Mouse (Mus musculus) heart, embryonic 13.5 days (tissue): ENCODE measurements around the gene Crim1. TPM values are rescaled to one million over a fixed set of nuclear protein-coding genes. Genes with fewer than 3 reads are reported as not detected.

Experiments
- ATAC-seq: fragments of 200-750 bp; cut with Nextera tagmentation; 2 replicates; pipeline ENCODE4 v1.8.0; 2017; ENCODE audit warnings: moderate TSS enrichment; ENCODE audit not compliant: insufficient number of reproducible peaks, low FRiP score, low TSS enrichment; ENCODE audit errors: extremely low read depth
- H3K27ac ChIP-seq: fragments of 300-500 bp; sonication (generic); replicated peaks from 2 replicates; pipeline ENCODE4 v1.5.1; 2015; ENCODE audit warnings: moderate library complexity, mild to moderate bottlenecking, inconsistent platforms
- H3K27me3 ChIP-seq: fragments of 300-500 bp; sonication (generic); replicated peaks from 2 replicates; pipeline ENCODE4 v1.6.1; 2015; ENCODE audit warnings: mild to moderate bottlenecking, inconsistent platforms
- H3K36me3 ChIP-seq: fragments of 300-500 bp; sonication (generic); 2 replicates; pipeline ENCODE4 v1.6.1; 2015; ENCODE audit warnings: mild to moderate bottlenecking, inconsistent platforms
- H3K4me1 ChIP-seq: fragments of 300-500 bp; sonication (generic); 2 replicates; pipeline ENCODE4 v1.6.1; 2015; ENCODE audit warnings: inconsistent platforms
- H3K4me2 ChIP-seq: fragments of 300-500 bp; sonication (generic); 2 replicates; pipeline ENCODE4 v1.6.1; 2015; ENCODE audit warnings: inconsistent platforms, mild to moderate bottlenecking, moderate library complexity
- H3K4me3 ChIP-seq: fragments of 300-500 bp; sonication (generic); 2 replicates; pipeline ENCODE4 v1.5.1; 2015; ENCODE audit warnings: moderate library complexity, mild to moderate bottlenecking, inconsistent platforms
- H3K9ac ChIP-seq: fragments of 300-500 bp; sonication (generic); 2 replicates; pipeline ENCODE4 v1.6.1; 2015; ENCODE audit warnings: inconsistent platforms, mild to moderate bottlenecking, moderate library complexity
- H3K9me3 ChIP-seq: fragments of 300-500 bp; sonication (generic); 2 replicates; pipeline ENCODE4 v1.6.1; 2016; ENCODE audit warnings: inconsistent platforms
- WGBS: fragments of 180-500 bp; shearing (Covaris S2); methylation state at CpG from one replicate; pipeline ENCODE4 v1.1.7; 2015; ENCODE audit warnings: mixed read lengths; 5-methylcytosine and 5-hydroxymethylcytosine counted together
- polyA plus RNA-seq: library from polyadenylated mRNA; unstranded; fragments of >200 nt; fragmentation: Nextera tagmentation; extraction: Ambion mirVana; gene quantifications from 2 replicates; pipeline ENCODE4 v1.2.1, GENCODE M21; 2015

Gene Crim1
- polyA plus RNA-seq, 1 experiment from 2014 or later = 2.1 TPM

DNA sequence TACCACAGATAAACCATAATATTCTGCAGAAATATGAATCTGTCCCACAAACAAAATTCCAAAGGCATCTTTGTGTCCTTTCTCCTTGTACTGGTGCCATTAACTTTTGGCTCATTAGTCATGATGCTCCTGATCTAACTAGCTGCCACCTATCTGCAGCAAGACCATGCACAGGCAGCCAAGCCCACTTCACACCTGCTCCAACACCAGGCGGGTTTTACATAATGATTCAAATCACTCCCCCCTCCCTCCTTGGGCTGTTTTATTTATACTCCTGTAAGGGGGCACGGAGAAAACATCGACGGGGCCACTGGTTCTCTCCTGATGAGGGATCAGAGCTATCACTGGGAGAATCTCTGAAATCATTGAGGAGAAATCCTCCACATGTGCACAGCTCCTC, 1.2 kb upstream of the Crim1 start:
- Histone ChIP-seq H3K27ac (no peak overlapping the region), H3K9ac (no peak overlapping the region), H3K4me2 (peak overlapping the region; percentile 97), H3K4me3 (peak overlapping the region; percentile 85), H3K27me3 (peaks cover 38% of the 10 kb centered on the region), H3K9me3 (no peaks in the 10 kb centered on the region), H3K36me3 (no peaks in the 10 kb centered on the region), H3K4me1 (peaks cover 37% of the 10 kb centered on the region)
- ATAC-seq = no peak
- 9% methylated on average over 4 of the region's 4 CpGs for WGBS

DNA sequence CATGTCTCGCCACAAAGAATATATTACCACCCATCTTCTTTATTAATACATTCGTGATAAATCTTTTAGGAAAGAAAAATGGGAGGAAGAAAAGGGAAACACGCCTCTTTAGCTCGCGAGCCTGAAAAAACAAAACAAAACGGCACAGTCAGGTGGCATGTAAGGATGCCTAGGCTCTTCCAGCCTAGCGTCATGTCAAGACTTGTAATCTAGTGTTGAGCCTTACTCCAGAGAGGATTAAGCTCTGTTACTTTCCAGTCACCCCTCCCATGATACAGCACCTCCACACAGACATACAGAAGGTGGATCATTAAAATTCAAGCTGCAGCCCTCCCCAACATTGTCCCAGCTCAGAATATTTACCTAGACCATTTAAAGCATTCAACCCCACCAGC, 820 bp upstream of the Crim1 start:
- peaks cover 38% of the 10 kb centered on the region for H3K27me3 ChIP-seq
- no peaks in the 10 kb centered on the region for H3K36me3 ChIP-seq
- H3K4me1 ChIP-seq = peaks cover 37% of the 10 kb centered on the region
- no peaks in the 10 kb centered on the region for H3K9me3 ChIP-seq
- H3K9ac ChIP-seq = peak overlapping the region; percentile 89
- ATAC-seq = no peak
- WGBS = 5% methylated on average over 7 of the region's 7 CpGs
- peak overlapping the region; percentile 85 for H3K4me3 ChIP-seq
- H3K27ac ChIP-seq = peak overlapping the region; percentile 78
- H3K4me2 ChIP-seq = peak overlapping the region; percentile 97

DNA sequence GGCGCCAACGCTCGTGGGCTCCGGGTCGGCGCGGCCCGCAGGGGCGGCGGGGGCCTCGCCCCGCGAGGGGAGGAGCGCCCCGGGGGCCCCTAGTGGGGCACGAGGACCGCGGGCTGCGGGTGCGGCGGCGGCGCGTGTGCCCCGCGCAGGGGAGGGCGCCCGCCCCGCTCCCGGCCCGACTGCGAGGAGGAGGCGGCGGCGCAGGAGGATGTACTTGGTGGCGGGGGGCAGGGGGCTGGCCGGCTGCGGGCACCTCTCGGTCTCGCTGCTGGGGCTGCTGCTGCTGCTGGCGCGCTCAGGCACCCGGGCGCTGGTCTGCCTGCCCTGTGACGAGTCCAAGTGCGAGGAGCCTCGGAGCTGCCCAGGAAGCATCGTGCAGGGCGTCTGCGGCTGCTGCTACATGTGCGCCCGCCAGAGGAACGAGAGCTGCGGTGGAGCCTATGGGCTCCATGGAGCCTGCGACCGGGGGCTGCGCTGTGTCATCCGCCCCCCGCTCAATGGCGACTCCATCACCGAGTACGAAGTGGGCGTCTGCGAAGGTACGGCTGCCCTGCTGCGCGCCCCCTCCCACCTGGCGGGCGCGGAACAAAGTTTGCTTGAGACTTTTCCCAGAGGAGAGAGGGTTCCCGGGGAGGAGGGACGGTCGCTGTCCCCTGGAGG, 643 bp downstream of the Crim1 start:
- peaks cover 37% of the 10 kb centered on the region for H3K4me1 ChIP-seq
- peak overlapping the region; percentile 97 for H3K4me2 ChIP-seq
- H3K36me3 ChIP-seq = no peaks in the 10 kb centered on the region
- peak; percentile 40 for ATAC-seq
- H3K9ac ChIP-seq = peak overlapping the region; percentile 90
- H3K27me3 ChIP-seq = peaks cover 33% of the 10 kb centered on the region
- H3K4me3 ChIP-seq = peak overlapping the region; percentile 85
- no peaks in the 10 kb centered on the region for H3K9me3 ChIP-seq
- WGBS = 1% methylated on average over 49 of the region's 73 CpGs
- H3K27ac ChIP-seq = peak overlapping the region; percentile 88

DNA sequence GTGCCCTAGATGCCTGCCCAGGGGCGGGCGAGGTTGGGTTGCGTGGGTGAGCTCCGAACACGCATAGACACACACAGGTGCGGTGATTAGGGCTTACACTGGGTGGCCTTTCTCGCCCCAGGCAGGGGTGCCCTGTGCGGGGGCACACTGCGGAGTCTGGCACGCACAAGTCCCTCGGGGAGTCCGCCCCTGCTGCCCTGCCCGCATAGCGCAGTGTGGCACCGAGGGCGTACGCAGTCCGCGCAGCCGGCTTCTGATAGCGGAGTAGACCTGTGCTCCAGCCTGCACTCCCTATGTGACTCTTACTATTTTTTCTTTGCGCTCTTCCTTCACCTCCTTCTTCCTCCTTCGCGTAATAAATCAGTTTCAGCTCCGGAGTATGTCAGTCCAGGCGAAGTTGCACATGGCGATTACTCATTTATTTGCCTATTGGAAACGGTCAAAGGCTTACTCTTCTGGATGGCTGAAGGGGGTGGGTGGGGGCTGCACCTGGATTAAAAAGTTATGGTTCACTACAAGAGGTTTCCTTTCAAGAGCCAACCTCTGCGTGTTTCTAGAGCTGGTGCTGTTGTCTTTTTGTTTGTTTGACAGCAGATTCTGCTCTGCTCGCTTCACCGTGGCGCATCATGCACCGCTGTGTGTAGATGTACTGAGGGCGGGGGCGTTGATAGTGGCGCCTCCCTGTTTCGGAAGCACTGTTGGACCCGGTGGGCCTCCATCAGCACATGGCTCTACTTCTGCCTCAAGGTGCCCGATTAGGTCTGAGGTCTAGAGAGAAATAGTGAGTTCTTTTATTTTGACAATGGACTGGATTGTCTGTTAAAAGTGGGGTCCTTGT, 1.4 kb downstream of the Crim1 start:
- peaks cover 28% of the 10 kb centered on the region for H3K27me3 ChIP-seq
- no peak for ATAC-seq
- 2% methylated on average over 39 of the region's 39 CpGs for WGBS
- H3K27ac ChIP-seq = no peak overlapping the region
- peak overlapping the region; percentile 85 for H3K4me3 ChIP-seq
- H3K9ac ChIP-seq = peak overlapping the region; percentile 90
- no peaks in the 10 kb centered on the region for H3K36me3 ChIP-seq
- H3K4me2 ChIP-seq = peak overlapping the region; percentile 97
- H3K9me3 ChIP-seq = no peaks in the 10 kb centered on the region
- peaks cover 42% of the 10 kb centered on the region for H3K4me1 ChIP-seq

DNA sequence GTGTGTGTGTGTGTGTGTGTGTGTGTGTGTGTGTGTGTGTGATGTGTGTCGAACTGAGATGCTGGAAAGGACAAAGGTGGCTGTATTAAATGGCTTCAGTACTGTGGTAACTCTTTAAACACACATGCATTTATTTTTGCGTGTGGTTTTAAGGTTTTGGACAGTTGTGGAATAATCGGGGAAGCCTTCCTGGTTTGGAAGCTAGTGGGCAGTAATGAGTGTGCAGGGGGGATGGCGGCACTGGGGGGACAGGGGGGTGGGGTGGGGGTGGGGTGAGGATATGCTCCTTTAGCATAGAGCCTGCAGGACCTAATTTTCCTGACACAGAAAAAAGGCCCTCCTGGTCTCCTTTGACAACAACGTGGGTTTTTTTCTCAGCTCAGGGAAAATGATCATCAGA, 2.2 kb downstream of the Crim1 start:
- H3K36me3 ChIP-seq = no peaks in the 10 kb centered on the region
- peak overlapping the region; percentile 85 for H3K4me3 ChIP-seq
- no peak for ATAC-seq
- H3K4me1 ChIP-seq = peaks cover 50% of the 10 kb centered on the region
- peak overlapping the region; percentile 97 for H3K4me2 ChIP-seq
- 13% methylated on average over 5 of the region's 5 CpGs for WGBS
- H3K27ac ChIP-seq = no peak overlapping the region
- peaks cover 28% of the 10 kb centered on the region for H3K27me3 ChIP-seq
- no peaks in the 10 kb centered on the region for H3K9me3 ChIP-seq
- peak overlapping the region; percentile 90 for H3K9ac ChIP-seq

DNA sequence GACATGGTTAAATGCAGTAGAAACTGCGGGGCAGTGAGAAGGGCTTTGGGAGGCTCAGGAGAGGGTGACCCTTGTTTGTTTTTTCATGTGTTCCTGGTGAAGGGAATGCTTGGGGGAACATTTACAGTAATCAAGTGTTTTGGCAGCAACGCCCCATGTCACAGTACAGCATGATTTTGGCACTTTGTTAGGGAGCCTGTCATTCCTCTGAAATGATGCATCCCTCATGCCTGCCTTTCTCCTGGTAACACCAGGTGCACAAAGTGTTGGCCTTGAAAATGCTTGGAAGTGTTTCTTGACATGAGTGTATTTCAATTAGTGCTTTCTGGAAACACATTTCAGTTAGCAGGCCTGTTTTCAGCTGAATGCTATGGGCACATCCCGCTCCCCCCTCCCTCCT, 2.7 kb downstream of the Crim1 start:
- peaks cover 55% of the 10 kb centered on the region for H3K4me1 ChIP-seq

DNA sequence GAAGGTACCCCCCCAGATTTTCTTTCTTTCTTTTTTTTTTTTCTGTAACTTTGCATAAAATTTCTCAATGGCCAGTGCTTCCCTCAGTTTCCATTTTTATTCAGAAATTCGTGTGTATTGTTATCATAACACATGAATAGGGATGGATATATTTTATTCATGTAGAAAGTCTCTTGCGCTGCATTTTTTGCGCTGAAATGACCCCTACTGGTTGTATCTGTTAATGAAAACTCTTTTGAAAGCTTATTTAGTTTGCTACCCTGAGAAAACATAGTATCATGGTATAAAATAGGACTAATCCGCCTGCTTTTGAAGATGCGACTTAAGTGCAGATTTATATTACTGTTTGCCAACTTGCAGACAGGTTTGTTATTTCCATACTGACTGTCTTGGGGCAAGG, 3.4 kb downstream of the Crim1 start:
- no peak overlapping the region for H3K9ac ChIP-seq
- H3K4me3 ChIP-seq = peak overlapping the region; percentile 85; the same call in 1 of the 2 replicates
- peaks cover 51% of the 10 kb centered on the region for H3K4me1 ChIP-seq
- no peaks in the 10 kb centered on the region for H3K36me3 ChIP-seq
- ATAC-seq = no peak
- 60% methylated on average over 5 of the region's 5 CpGs for WGBS
- H3K27me3 ChIP-seq = peaks cover 17% of the 10 kb centered on the region
- H3K9me3 ChIP-seq = no peaks in the 10 kb centered on the region
- no peak overlapping the region for H3K27ac ChIP-seq
- H3K4me2 ChIP-seq = 0 out of 2 replicates have a peak overlapping the region, but pooled peaks have one; percentile 97

More for the DNA sequence above, 2.7 kb downstream of the Crim1 start:
- Histone ChIP-seq H3K27me3 (peaks cover 23% of the 10 kb centered on the region), H3K4me3 (peak overlapping the region; percentile 85), H3K9me3 (no peaks in the 10 kb centered on the region), H3K27ac (no peak overlapping the region), H3K9ac (0 out of 2 replicates have a peak overlapping the region, but pooled peaks have one; percentile 14), H3K4me2 (peak overlapping the region; percentile 97), H3K36me3 (no peaks in the 10 kb centered on the region)
- no peak for ATAC-seq
- 50% methylated on average over 3 of the region's 3 CpGs for WGBS

DNA sequence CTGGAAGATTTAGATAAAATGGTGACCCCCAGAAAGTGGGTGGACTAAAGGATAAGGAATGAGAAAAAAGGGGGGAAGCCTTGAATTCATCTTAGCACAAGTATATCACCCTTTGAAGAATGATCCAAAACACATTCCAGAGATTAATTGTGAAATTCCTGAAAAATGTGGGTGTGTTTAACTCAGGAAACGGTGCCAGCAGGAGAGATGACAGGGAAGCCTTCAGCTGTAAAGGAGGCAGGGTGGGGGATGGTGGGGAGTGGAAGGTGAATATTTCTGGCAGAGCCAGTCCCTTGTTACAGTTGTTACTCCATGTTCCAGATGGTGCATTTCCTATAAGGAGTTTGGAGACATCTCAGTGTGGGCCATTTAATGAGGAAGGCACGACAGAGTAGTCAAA, 6.4 kb downstream of the Crim1 start:
- WGBS = 40% methylated on average over 2 of the region's 2 CpGs
- H3K27me3 ChIP-seq = peaks cover 9% of the 10 kb centered on the region; the same call in 1 of the 2 replicates
- H3K4me3 ChIP-seq = no peak overlapping the region
- ATAC-seq = no peak
- H3K36me3 ChIP-seq = no peaks in the 10 kb centered on the region
- no peak overlapping the region for H3K9ac ChIP-seq
- no peak overlapping the region for H3K27ac ChIP-seq
- peaks cover 35% of the 10 kb centered on the region for H3K4me1 ChIP-seq
- no peak overlapping the region for H3K4me2 ChIP-seq
- no peaks in the 10 kb centered on the region for H3K9me3 ChIP-seq

DNA sequence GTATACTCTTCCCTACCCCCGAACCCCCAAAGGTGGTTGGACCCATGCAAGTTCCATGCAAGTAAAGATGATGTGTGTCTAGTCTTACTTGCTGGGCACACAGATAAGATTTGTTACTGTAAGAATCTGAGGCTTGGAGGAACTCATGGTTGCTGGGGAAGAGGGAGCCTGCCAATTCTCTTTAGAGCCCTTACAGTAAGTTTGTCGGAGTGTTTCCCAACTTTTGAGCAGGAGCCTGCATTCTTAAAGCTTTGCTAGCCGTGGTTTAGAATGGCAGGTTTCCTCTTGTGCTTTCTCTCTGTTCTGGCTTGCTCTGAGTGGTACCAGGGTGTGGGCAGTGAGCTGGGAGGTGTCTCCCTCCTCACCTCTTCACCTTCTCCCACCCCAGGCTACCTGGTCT, 7.2 kb downstream of the Crim1 start:
- Histone ChIP-seq H3K4me2 (no peak overlapping the region), H3K27ac (no peak overlapping the region), H3K4me3 (no peak overlapping the region), H3K9me3 (no peaks in the 10 kb centered on the region), H3K9ac (no peak overlapping the region), H3K4me1 (peaks cover 27% of the 10 kb centered on the region), H3K27me3 (peaks cover 6% of the 10 kb centered on the region; the same call in 1 of the 2 replicates), H3K36me3 (no peaks in the 10 kb centered on the region)
- WGBS = 63% methylated on average over 3 of the region's 3 CpGs
- ATAC-seq = no peak

DNA sequence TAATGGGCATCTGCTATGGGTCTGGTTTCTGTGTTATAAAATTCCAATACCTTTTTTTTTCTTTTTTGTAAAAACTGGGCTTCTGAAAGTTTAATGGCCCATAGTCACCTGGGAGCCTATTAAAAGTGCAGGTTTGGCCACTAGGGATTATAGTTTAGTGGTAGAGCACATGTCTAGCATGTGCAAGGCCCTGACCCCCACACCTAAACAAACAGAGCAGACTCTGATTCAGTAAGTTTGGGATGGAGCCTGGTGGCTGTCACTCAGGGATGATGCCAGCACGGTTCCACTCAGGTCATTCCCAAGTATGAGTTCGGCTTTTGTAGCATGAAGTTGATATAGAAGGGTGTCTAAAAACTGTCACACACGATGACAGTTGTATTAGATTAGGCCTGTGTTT, 8.8 kb downstream of the Crim1 start:
- Histone ChIP-seq H3K36me3 (no peaks in the 10 kb centered on the region), H3K9ac (no peak overlapping the region), H3K4me1 (peaks cover 28% of the 10 kb centered on the region), H3K4me3 (no peak overlapping the region), H3K9me3 (no peaks in the 10 kb centered on the region), H3K27me3 (no peaks in the 10 kb centered on the region), H3K4me2 (no peak overlapping the region), H3K27ac (no peak overlapping the region)
- ATAC-seq = no peak
- 67% methylated on average over 3 of the region's 3 CpGs for WGBS

DNA sequence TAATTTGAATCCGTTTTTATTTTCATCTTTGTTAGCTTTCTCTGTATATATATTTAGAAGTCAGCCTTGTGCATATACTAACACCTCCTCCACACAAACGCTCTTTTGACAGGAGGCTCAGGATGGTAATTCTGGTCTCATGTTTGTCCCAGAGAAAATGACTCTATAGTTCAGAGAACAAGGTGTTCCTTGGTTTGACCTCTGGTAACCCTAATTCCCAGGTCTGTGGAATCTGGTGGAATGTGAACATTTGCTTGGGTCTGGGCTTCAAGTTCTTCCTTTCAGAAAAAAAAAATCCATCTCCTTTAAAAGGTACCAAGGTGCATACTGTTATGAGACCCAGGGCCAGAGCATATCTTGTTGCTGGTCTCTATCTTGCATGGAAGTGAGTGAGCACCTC, 9.6 kb downstream of the Crim1 start:
- ATAC-seq = no peak
- WGBS = 79% methylated on average over 2 of the region's 2 CpGs
- Histone ChIP-seq H3K9ac (no peak overlapping the region), H3K4me2 (no peak overlapping the region), H3K27me3 (no peaks in the 10 kb centered on the region), H3K4me3 (no peak overlapping the region), H3K36me3 (no peaks in the 10 kb centered on the region), H3K4me1 (peaks cover 33% of the 10 kb centered on the region), H3K27ac (no peak overlapping the region), H3K9me3 (no peaks in the 10 kb centered on the region)
